Mouse (Mus musculus) hindbrain, postnatal 0 days (tissue): ENCODE data around the gene Mef2c. TPM values are rescaled to one million over a fixed set of nuclear protein-coding genes. Genes with fewer than 3 reads are reported as not detected.
A peak's percentile ranks its signal among the peaks of the same experiment; 100 is the strongest.

Source experiments
- ATAC-seq: fragments of 200-750 bp; cut with Nextera tagmentation; 2 replicates; pipeline ENCODE4 v1.8.0; 2017; ENCODE audit warnings: mild to moderate bottlenecking, moderate TSS enrichment, moderate library complexity
- DNase-seq: peaks from one replicate; pipeline ENCODE4 v3.0.0-alpha.2; 2015; ENCODE audit warnings: low spot score
- H3K27ac ChIP-seq: fragments of 300-500 bp; sonication (generic); 2 replicates; pipeline ENCODE4 v1.5.1; 2014; ENCODE audit warnings: mild to moderate bottlenecking
- H3K27me3 ChIP-seq: fragments of 300-500 bp; sonication (generic); 2 replicates; pipeline ENCODE4 v1.6.1; 2014; ENCODE audit warnings: low read length, mixed read lengths; ENCODE audit not compliant: insufficient read depth
- H3K36me3 ChIP-seq: fragments of 300-500 bp; sonication (generic); 2 replicates; pipeline ENCODE4 v1.6.1; 2014; ENCODE audit warnings: low read length, mixed read lengths; ENCODE audit not compliant: insufficient read depth
- H3K4me1 ChIP-seq: fragments of 300-500 bp; sonication (generic); 2 replicates; pipeline ENCODE4 v1.6.1; 2014; ENCODE audit warnings: antibody characterized with exemption, low read length, mixed read lengths; ENCODE audit not compliant: insufficient read depth
- H3K4me2 ChIP-seq: fragments of 300-500 bp; sonication (generic); 2 replicates; pipeline ENCODE4 v1.6.1; 2014; ENCODE audit warnings: low read depth, mild to moderate bottlenecking, low read length, moderate library complexity, mixed read lengths
- H3K4me3 ChIP-seq: fragments of 300-500 bp; sonication (generic); 2 replicates; pipeline ENCODE4 v1.5.1; 2014; ENCODE audit warnings: low read length
- H3K9ac ChIP-seq: fragments of 300-500 bp; sonication (generic); replicated peaks from 2 replicates; pipeline ENCODE4 v1.6.1; 2014; ENCODE audit warnings: mild to moderate bottlenecking, low read length, moderate library complexity, mixed read lengths
- H3K9me3 ChIP-seq: fragments of 300-500 bp; sonication (generic); 2 replicates; pipeline ENCODE4 v1.6.1; 2016; ENCODE audit warnings: low read length, mixed read lengths
- CTCF ChIP-seq: IDR thresholded peaks from 2 replicates; pipeline ENCODE4 v1.5.1; 2016; ENCODE audit warnings: antibody characterized with exemption, control low read depth, low read depth
- WGBS: fragments of 180-500 bp; shearing (Covaris S2); extraction: QIAGEN DNeasy Blood & Tissue Kit; methylation state at CpG from one replicate; pipeline ENCODE4 v1.1.7; 2014; 5-methylcytosine and 5-hydroxymethylcytosine counted together
- polyA plus RNA-seq: library from polyadenylated mRNA; unstranded; fragments of >200 nt; fragmentation: Nextera tagmentation; extraction: Ambion mirVana; gene quantifications from 2 replicates; pipeline ENCODE4 v1.2.1, GENCODE M21; 2015
- total RNA-seq: library from RNA; depleted of rRNA; stranded (reverse); fragments of >200 nt; gene quantifications from 2 replicates; pipeline ENCODE4 v1.2.3, GENCODE M21; 2014

Mef2c gene
- total and polyA plus RNA-seq, 2 experiments from 2014 or later, result 27.2 to 46.2 TPM

DNA sequence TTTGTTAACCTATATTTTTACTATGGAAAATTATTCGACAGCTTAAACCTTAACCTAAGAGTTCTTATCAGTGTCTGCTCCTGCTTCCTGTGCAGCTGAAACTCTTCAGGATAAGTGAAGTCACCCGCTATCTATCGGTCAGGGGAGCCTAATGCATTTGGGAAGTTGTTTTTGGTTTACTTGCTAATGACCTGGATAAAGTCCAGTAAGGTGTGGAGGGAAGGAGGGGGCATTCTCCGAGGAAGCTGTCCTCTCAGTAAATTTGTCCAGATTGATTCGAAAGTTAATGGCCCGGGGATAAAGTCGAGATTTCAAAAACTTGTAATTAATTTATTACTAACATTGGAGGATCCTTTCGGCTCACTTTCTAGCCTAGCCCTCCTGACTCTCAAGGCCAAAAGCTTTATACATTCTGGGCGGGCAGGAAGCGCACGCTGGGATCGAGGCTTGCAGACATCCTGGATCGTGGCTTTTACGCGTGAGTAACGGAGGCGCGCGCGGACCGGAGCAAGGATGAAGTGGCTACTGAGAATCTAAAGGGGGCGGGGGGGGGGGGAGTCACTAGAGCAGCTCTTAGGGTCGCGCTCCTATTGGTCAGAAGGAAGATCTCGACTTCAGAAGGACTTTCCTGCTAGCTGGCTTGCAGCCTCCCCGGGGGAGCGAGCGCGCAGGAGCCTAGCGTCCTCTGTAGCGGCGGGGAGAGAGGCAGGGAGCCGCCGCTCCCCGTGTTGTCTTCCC, 19.6 kb downstream of the Mef2c start:
- no peaks in the 10 kb centered on the region for H3K4me1 ChIP-seq
- 2% methylated on average over 35 of the region's 35 CpGs for WGBS
- peak overlapping the region; percentile 81 for H3K27ac ChIP-seq
- H3K9me3 ChIP-seq, result no peaks in the 10 kb centered on the region
- DNase-seq (peak; percentile 69), ATAC-seq (peak; percentile 74)
- peak overlapping the region; percentile 63 for H3K9ac ChIP-seq
- H3K27me3 ChIP-seq, result no peaks in the 10 kb centered on the region
- peak overlapping the region; percentile 93 for H3K4me2 ChIP-seq
- no peak for TF ChIP-seq CTCF
- H3K36me3 ChIP-seq, result no peaks in the 10 kb centered on the region
- H3K4me3 ChIP-seq, result peak overlapping the region; percentile 77

DNA sequence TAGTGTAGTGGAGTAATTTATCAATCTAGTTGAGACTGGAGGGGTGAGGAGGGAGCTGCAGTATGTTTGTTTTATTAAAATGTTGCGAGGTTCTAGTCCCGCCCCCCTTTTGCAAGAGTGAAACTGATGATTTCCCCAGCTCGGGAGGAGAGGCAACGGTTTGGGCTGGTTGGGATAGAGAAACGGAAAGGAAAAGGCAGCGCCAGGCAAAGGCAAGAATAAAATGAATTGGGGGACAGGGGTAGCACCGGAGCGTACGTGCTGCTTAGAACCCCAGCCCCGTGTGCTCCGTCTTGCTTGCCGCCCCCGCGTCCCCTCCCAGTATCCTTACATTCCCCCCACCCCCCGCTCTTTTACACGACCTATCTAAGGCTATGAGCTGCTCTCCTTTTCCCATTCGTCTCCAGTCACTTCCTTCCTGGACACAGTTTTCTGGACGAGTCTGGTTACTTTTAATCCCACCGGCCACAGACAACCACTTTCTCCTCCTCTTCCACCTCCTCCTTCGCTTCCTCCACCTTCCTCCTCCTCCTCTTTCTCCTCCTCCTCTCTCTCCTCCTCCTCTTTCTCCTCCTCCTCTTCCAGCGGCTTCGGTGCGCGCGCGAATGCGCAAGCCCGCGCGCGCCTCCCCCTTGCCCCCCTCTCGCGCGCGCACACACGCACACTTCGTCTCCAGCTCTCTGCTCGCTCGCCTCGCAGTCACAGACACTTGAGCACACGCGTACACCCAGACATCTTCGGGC, 20.5 kb downstream of the Mef2c start:
- Histone ChIP-seq H3K4me2 (peak overlapping the region; percentile 93), H3K27ac (peak overlapping the region; percentile 81), H3K9me3 (no peaks in the 10 kb centered on the region), H3K27me3 (no peaks in the 10 kb centered on the region), H3K36me3 (no peaks in the 10 kb centered on the region), H3K4me3 (peak overlapping the region; percentile 77), H3K9ac (peak overlapping the region; percentile 63), H3K4me1 (no peaks in the 10 kb centered on the region)
- peak; percentile 87 for ATAC-seq
- DNase-seq, result peak; percentile 90
- TF ChIP-seq CTCF, result no peak
- under 1% methylated on average over 43 of the region's 43 CpGs for WGBS

DNA sequence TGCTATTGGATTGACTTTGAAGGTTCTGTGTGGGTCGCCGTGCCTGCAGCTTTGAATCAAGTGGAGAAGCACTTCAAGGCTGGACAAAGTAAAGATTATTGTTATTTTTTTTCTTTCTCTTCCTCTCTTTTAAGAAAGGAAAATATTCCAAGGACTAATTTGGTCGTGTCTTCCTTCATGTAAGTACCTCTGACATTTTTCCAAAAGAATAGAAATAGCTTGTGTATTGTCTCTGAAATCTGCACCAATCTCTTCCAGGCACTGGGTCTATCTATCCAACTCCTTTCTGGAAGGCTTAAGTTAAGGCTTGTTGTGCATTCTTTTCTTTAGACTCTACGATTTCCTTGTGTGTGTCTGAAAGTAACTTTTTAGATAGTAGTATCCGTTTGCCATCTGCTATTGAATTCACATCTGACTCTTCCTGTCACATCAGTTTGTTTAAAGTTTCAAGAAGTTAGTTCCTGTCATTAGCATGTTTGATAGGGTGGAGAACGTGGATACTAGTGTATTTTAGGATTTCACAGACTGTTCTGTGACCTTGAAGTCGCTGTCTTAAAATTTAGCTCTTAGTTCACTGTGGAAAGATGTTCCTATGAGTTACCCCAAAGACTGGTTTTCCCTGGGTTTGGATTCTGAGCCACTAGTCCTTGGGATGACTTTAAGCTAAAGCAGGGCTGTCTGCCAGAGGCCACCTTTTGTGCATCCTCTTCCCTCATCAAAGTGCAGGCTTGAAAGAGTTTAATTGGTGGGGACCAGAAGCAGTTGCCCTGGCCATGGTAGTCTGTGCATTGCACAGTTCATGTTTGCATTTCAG, 21.3 kb downstream of the Mef2c start:
- DNase-seq (no peak), ATAC-seq (no peak)
- no peaks in the 10 kb centered on the region for H3K27me3 ChIP-seq
- no peaks in the 10 kb centered on the region for H3K9me3 ChIP-seq
- peak overlapping the region; percentile 63; the same call in 1 of the 2 replicates for H3K9ac ChIP-seq
- H3K27ac ChIP-seq, result peak overlapping the region; percentile 81
- H3K4me2 ChIP-seq, result peak overlapping the region; percentile 93
- H3K4me3 ChIP-seq, result peak overlapping the region; percentile 77
- no peaks in the 10 kb centered on the region for H3K36me3 ChIP-seq
- no peak for TF ChIP-seq CTCF
- H3K4me1 ChIP-seq, result no peaks in the 10 kb centered on the region
- 19% methylated on average over 7 of the region's 7 CpGs for WGBS

DNA sequence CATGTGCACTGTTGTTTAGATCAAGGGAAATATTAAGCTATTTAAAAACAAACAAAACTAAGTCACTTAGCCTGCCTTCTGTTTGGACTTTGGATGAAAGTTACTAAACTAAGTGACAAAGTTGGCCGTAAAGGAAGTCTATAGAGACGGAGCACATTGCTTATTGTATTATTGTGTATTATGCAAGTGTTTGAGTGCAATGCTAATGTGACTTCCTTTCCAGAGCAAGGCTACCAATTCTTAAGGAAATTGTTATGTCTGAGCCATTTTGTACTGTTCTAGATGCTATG, 21.8 kb downstream of the Mef2c start:
- Histone ChIP-seq H3K4me1 (no peaks in the 10 kb centered on the region), H3K9ac (peak overlapping the region; percentile 63; the same call in 1 of the 2 replicates), H3K36me3 (no peaks in the 10 kb centered on the region), H3K27me3 (no peaks in the 10 kb centered on the region), H3K9me3 (no peaks in the 10 kb centered on the region), H3K27ac (no peak overlapping the region), H3K4me2 (peak overlapping the region; percentile 93), H3K4me3 (peak overlapping the region; percentile 77)
- DNase-seq, result no peak
- no peak for TF ChIP-seq CTCF
- 48% methylated on average over 2 of the region's 2 CpGs for WGBS
- ATAC-seq, result no peak

DNA sequence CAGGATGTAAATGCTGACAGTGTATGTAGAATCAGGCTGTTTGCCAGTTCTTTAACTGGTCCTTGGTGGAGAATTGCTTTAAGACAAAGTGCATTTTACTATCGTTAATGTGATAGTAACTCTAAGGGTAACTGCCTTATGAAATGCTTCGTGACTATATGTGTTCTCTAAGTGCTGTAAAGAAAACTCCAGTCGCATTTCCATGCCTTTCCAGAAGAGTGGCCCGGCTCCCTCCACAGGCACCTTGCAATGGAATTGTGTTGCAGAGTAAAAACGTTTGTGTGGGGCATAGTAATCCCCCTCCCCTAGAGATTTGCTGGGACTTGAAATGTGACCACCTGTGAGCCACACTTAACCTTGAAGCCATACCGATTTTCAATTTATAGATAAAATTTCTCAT, 22.2 kb downstream of the Mef2c start:
- ATAC-seq, result no peak
- WGBS, result 43% methylated on average over 6 of the region's 6 CpGs
- Histone ChIP-seq H3K4me1 (no peaks in the 10 kb centered on the region), H3K4me3 (peak overlapping the region; percentile 77), H3K36me3 (no peaks in the 10 kb centered on the region), H3K4me2 (peak overlapping the region; percentile 93), H3K27ac (no peak overlapping the region), H3K27me3 (no peaks in the 10 kb centered on the region), H3K9me3 (no peaks in the 10 kb centered on the region), H3K9ac (0 out of 2 replicates have a peak overlapping the region, but pooled peaks have one; percentile 63)
- no peak for TF ChIP-seq CTCF
- peak; percentile 25 for DNase-seq

DNA sequence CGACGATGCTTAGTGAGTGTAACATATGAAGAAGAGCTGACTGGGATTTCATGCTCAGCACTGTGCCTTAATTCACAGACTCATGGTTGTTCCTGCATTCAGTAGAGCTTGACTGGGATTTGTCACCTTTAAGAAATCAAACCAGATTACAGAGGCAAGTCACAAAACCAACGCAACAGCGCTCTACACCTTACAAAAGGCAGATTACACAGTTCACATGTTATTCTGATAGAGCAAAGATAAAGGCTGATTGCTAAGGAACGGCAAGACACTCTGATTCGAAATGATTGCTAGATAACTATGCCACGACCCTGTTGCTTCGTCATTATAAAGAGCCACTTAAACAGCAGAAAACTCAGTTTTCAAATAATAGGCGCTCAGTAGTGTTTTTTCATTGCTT, 24.1 kb downstream of the Mef2c start:
- Histone ChIP-seq H3K27me3 (no peaks in the 10 kb centered on the region), H3K27ac (no peak overlapping the region), H3K9ac (no peak overlapping the region), H3K4me2 (peak overlapping the region; percentile 27; the same call in 1 of the 2 replicates), H3K4me3 (peak overlapping the region; percentile 10), H3K4me1 (no peaks in the 10 kb centered on the region), H3K36me3 (no peaks in the 10 kb centered on the region), H3K9me3 (no peaks in the 10 kb centered on the region)
- WGBS, result 56% methylated on average over 9 of the region's 9 CpGs
- TF ChIP-seq CTCF, result no peak
- DNase-seq (no peak), ATAC-seq (no peak)
